Mouse (Mus musculus) c-Kit-positive CD71-positive TER-119-negative erythroid progenitor cells, embryonic 14.5 days (primary cell): Measurements from ENCODE around the gene Srpr.

Source experiments
- DNase-seq: peaks from one replicate; pipeline ENCODE4 v3.0.0-alpha.2; 2013; ENCODE audit warnings: low read depth

Srpr gene

DNA sequence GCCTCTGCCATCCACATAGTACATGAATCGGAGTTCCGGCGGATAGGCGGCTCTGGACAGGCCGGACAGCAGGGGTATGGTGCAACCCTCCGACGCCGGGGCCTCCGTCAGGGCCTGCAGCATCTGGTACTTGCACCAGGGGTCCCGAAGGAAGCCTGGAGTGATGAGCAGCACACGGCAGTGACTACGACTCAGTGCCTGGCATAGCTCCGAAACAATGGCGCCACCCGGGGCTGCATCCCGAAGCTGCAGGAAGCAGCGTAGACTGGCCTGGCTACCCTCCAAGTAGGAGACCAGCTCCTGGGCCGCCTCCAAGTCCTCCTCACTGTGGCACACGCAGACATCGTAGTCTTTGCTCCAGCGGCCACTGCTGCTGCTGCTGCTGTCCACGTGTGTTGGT, 11.3 kb upstream of the Srpr start:
- DNase-seq: no peak

DNA sequence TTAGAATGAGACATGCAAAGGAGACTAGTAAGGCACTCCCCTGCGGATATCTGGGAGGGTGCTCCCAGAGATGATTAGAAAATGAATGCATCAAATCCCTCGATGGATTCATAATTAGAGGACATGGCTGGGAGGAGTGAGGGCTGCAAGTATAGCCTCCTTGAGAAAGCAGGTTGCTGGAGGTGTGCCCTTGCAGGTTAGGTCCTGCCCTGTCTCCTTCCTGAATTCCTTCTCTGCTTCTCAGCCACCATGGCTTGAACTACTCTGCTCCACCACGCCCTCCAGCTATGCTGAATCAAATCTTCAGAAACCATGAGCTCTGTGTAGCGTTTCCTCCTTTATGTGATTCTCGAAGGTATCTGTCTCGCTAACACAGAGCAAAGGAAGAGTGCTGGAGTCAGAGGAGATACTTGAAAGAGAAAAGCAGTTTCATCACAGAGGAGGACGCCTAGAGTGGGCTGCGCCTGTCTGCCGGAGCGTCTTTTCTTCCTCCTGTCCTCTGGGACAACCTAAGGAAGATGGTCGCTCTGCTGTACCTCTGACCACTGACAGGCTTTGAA, 6.9 kb upstream of the Srpr start:
- DNase-seq: no peak

DNA sequence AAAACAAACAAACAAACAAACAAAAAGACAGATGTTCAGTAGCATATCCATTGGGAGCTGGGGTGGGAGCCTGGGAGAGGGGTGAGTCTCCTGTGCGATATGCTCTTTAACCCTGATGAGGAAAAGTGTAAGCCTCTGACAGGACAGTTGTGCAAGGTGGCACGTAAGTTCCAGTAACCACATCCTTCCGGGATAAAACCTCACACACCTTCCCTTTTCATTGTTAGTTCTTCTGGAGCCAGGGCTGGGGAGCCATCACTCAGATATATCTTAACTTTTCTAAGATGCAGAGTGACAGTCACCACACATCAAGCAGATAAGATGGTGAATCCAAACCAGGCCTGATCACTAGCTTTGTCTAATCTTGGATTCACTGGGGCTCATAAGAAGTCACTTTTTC, 5.9 kb upstream of the Srpr start:
- DNase-seq: no peak

- no peak for DNase-seq
Observed at GRCm38 (mm10) chr9:35197625-35198024, 2.4 kb upstream of the Srpr start.

DNA sequence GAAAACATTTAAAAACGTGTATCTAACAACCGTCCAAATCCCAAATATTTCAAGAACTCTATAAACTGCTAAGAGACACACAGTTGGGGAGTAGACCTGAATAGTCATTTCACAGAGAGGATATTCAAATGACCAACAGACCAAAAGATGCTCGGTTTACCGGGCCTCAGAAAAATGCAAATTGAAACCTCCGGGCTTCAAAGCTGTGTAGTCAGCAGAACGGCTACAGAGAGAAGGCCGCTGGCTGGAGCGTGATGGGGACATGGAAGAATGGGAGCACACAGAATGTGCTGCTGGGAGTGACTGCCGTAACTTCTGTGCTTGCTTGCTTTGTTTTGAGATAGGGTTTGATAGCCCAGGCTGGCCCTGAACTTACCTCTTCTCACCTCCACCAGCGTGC, 1.6 kb upstream of the Srpr start:
- no peak for DNase-seq

DNA sequence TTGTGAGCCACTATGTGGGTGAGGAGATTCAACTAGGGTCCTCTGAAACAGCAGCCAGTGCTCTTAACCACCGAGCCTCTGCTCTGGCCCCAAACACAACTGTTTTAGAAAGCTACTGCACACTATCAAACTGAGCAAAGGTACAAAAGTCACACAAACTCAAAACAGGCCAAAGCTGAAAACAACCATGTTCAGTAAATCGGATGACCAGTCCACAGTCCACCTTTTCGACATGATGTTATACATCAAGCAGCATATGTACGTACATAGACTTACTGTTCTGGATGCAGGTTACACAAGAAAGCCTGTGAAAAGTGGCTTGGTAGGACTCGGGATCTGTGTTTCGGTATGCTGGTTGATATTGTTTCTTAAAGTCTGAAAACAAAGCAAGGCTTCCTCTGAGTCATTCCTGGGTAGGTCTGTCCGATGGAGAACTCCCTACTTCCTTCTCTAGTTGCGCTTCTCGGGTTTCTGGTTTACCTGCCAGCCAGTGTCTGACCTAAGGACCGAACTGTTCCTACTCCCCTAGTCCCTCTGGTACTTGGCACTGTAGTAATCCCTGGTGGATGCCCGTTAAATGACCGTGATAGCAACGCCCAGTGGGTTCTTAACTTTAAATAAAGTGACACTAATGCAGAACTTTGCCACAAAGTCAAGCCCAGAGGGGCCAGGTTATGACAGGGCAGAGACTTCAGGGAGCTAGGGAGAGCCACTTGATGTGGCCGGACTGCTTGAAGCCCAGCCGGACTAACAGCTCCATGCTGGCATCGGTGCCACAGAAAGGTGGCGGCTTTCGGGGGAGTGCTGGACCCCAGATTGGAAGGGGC, 817 bp upstream of the Srpr start:
- DNase-seq: no peak

- peak; percentile 59 for DNase-seq
Observed at GRCm38 (mm10) chr9:35200529-35201060, 620 bp downstream of the Srpr start.

DNA sequence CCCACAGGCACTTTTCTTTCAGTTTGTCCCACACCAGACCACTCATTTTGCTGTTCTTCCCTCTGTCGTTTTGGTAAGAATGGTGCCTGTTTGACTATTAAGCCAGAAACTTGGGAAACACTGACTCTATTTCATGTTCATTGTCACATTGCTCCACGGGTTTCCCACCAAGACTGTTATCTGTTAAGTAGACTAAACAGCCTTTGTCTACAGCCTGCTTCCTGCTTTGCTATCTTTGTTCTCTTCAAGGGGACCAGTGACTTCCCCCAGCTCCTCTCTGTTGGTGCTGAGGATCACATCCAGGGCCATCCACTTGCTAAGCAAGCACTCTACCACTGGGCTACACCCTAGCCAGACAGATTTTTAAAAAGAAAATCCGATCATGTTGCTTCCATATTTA, 3.6 kb downstream of the Srpr start:
- no peak for DNase-seq

DNA sequence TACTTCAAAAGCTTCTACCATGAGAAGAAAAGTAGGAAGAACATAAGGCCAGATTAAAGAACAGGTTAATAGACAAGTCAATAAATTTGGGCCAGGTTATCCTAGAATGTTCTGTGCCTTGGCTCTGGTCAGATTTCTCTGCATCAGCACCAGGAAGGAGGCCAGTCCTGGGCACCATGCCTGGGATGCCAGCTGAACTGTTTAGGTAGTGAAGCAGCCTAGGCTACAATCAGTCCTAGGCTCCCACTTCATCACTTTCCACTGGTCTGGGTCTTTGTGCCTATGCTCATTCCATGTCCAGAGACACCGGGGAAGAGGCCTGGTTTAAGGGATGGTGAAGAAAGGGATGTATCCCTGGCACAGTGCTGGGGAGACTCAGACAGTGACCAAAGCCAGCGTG, 4.4 kb downstream of the Srpr start:
- DNase-seq: no peak

DNA sequence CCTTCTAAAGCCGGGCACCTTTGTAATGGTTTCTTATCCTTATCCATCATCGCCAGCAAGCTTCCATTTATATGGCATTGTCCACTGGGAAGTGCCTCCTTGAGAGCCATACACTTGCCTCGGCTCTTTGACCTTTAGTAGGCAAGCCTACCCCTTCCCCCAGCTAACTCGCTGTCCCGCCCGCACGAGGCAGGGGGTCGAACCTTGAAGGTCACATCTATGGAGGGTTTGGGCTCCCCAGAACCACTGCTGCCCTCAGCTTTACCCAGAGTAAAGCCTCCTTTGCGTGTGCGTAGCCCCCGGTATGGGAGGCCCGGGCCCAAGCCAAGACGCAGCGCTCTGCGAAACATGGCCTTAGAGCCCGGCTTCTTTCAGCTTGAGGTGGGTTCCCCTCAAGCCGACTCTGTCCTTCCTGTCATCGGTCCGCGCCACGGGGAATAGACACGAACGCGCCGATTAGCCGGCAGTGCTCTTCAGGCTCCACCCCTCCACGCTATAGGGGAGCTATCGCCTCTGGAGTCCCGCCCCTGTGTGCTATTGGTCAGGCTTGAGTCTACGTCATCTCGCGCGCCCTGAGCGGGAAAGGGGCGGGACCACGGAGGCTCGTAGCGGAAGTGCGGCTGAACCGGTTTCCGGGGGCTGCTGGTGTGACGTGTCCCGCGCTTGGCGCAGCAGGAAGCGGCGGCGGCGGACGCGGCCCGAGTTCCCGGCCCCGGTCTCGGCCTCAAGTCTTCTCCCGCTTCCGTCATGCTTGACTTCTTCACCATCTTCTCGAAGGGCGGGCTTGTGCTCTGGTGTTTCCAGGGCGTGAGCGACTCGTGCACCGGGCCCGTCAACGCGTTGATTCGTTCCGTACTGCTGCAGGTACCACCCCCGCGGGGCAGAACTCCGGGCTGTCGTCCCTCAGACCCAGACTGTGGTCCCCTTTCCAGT, 10.8 kb downstream of the Srpr start, which contains the start of gene Foxred1:
Foxred1 (minus strand) TSS at position 514 of the 933 bp plus-strand sequence.
- DNase-seq: peak; percentile 98

GRCm38 (mm10) chr9:35211573-35212511, 11.9 kb downstream of the Srpr start:
- no peak for DNase-seq

GRCm38 (mm10) chr9:35217963-35218362, 18.0 kb downstream of the Srpr start:
- no peak for DNase-seq

- no peak for DNase-seq
Observed at GRCm38 (mm10) chr9:35223466-35223865, 23.5 kb downstream of the Srpr start.

DNA sequence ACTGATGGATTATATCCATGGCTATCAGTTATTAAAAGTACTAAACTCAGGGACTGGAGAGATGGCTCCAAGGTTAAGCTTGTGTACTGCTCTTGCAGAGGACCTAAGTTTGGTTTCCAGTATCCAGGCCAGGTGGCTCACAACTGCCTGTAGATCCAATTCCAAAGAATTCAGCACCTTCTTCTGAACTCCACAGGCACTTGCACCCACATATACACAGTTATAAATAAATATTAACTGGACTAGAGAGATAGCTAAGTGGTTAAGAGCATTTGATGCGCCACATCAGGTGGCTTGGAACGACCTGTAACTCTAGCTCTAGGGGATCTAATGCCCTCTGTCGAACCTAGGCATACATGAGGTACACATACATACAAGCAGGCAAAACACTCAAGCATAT, 28.7 kb downstream of the Srpr start:
- no peak for DNase-seq

DNA sequence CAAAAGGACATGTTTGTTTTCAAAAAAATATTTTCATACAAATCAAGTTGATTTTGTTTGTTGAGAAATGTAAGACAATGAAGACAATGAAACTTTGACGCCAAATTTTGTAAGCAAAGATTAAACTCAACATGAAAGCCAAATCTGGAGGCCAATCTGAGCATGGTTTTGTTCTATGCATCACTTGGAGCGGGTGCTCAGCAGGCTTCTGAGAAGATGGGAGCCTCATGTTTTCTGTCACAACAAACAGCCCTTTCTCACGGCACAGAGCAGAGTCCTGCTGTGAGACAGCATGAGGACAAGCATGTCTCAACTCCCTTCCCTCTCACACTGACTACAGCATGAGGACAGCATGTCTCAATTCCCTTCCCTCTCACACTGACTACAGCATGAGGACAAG, 36.0 kb downstream of the Srpr start:
- no peak for DNase-seq

- DNase-seq: no peak
Observed at GRCm38 (mm10) chr9:35238371-35238770, 38.4 kb downstream of the Srpr start.

DNA sequence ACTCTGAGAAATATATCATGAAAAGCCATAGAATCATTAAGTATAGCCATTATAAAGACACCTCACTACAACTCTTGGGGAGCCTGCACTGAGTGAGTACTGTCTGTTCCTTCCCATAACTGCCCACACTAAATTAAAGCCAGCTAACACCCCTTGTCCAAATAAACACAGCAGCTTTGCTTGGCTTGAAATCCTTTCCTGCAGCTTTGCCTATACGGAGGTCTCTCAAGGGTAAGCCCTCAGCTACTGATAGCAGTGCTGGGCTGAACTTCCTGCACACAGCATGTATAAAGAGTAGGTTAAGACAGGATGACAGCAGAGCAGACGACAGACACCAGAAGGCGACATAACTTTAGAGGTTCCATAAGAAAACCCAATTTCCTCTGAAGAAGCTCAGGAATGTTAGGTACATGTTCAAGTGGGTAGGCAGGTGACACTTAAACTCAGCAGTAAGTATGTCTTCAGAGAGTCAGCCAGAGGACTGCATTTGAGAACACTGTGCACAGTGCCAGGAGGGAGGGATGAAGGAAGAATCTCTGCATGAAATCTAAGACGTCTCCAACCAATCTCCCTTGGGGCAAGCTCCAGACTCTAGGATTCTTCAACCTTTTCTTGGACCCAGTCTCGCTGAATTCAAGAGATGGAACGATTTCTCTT, 39.1 kb downstream of the Srpr start:
- no peak for DNase-seq

GRCm38 (mm10) chr9:35239734-35240133, 39.8 kb downstream of the Srpr start:
- no peak for DNase-seq

- DNase-seq: no peak
Observed at GRCm38 (mm10) chr9:35247405-35247804, 47.4 kb downstream of the Srpr start.

GRCm38 (mm10) chr9:35249476-35249875, 49.5 kb downstream of the Srpr start:
- no peak for DNase-seq

GRCm38 (mm10) chr9:35257365-35257764, 57.4 kb downstream of the Srpr start:
- DNase-seq: no peak
